Mouse (Mus musculus): Measurements from ENCODE around the gene Rfpl4. TPM values are rescaled to one million over a fixed set of nuclear protein-coding genes. Genes with fewer than 3 reads are reported as not detected.
A peak's percentile ranks its signal among the peaks of the same experiment; 100 is the strongest.

Rfpl4 gene
- total and polyA plus RNA-seq, 3 experiments: not detected

GRCm38 (mm10) chr7:5108272-5108671, 8.5 kb downstream of the Rfpl4 start:
- Histone ChIP-seq H3K27ac (ENCODE audit: control insufficient read depth, low read depth, low read length) (no peak overlapping the region), H3K36me3 (ENCODE audit: control insufficient read depth in 1 of 2, insufficient read depth in 2 of 2, low read length in 2 of 2) (no peaks in the 10 kb centered on the region), H3K9ac (ENCODE audit: control insufficient read depth, low read depth, low read length, poor library complexity, severe bottlenecking) (no peak overlapping the region), H3K4me3 (ENCODE audit: control insufficient read depth in 1 of 2, insufficient read depth in 1 of 2, low read depth in 2 of 2, low read length in 2 of 2) (no peak overlapping the region), H3K79me2 (ENCODE audit: control insufficient read depth, insufficient read depth, low read length, poor library complexity) (no peaks in the 10 kb centered on the region), H3K27me3 (ENCODE audit: control insufficient read depth in 1 of 2, insufficient read depth in 2 of 2, low read length in 2 of 2) (no peaks in the 10 kb centered on the region), H3K4me1 (ENCODE audit: control insufficient read depth in 1 of 2, insufficient read depth in 2 of 2, low read length in 2 of 2) (no peaks in the 10 kb centered on the region), H3K9me3 (replicated peaks; ENCODE audit: insufficient read depth, low read length) (no peaks in the 10 kb centered on the region)
- DNase-seq (ENCODE audit: low read depth, low spot score): no peak
- no peak for TF ChIP-seq HCFC1 (IDR thresholded peaks at IDR 0.05; ENCODE audit: low read depth, low read length)
- no peak for TF ChIP-seq MYC (IDR thresholded peaks at IDR 0.05; ENCODE audit: low read depth, low read length)
- TF ChIP-seq TBP (IDR thresholded peaks at IDR 0.05; ENCODE audit: low read depth, low read length): no peak
- TF ChIP-seq GATA1 (IDR thresholded peaks at IDR 0.05; ENCODE audit: low read depth, low read length): no peak
- TF ChIP-seq POLR2AphosphoS5 (IDR thresholded peaks at IDR 0.05; ENCODE audit: borderline replicate concordance, low read depth, low read length): no peak
- TF ChIP-seq CTCF (IDR thresholded peaks at IDR 0.05 in 2 of 3, conservative IDR thresholded peaks at IDR 0.05 in 1 of 3; ENCODE audit: control insufficient read depth in 1 of 3, insufficient read depth in 1 of 3, low read depth in 2 of 3, low read length in 3 of 3, poor library complexity in 1 of 3, severe bottlenecking in 1 of 3): no peak
- TF ChIP-seq TCF12 (IDR thresholded peaks at IDR 0.05; ENCODE audit: low read depth, low read length): no peak
- no peak for TF ChIP-seq KAT2A (conservative IDR thresholded peaks at IDR 0.05; ENCODE audit: low read depth, low read length)
- TF ChIP-seq UBTF (IDR thresholded peaks at IDR 0.05; ENCODE audit: borderline replicate concordance, insufficient read depth, low read depth, low read length): no peak
- TF ChIP-seq ZKSCAN1 (IDR thresholded peaks at IDR 0.05; ENCODE audit: low read depth, low read length): no peak

- Histone ChIP-seq H3K4me3 (ENCODE audit: control insufficient read depth in 1 of 2, insufficient read depth in 1 of 2, low read depth in 2 of 2, low read length in 2 of 2) (no peak overlapping the region), H3K27ac (ENCODE audit: control insufficient read depth, low read depth, low read length) (no peak overlapping the region), H3K4me1 (ENCODE audit: control insufficient read depth in 1 of 2, insufficient read depth in 2 of 2, low read length in 2 of 2) (peaks cover 0 to 5% of the 10 kb centered on the region in 2 experiments; a peak in 1 of 4 replicates), H3K9ac (ENCODE audit: control insufficient read depth, low read depth, low read length, poor library complexity, severe bottlenecking) (no peak overlapping the region), H3K9me3 (replicated peaks; ENCODE audit: insufficient read depth, low read length) (no peaks in the 10 kb centered on the region), H3K27me3 (ENCODE audit: control insufficient read depth in 1 of 2, insufficient read depth in 2 of 2, low read length in 2 of 2) (no peaks in the 10 kb centered on the region), H3K36me3 (ENCODE audit: control insufficient read depth in 1 of 2, insufficient read depth in 2 of 2, low read length in 2 of 2) (peaks cover 0 to 5% of the 10 kb centered on the region in 2 experiments; a peak in 1 of 4 replicates), H3K79me2 (ENCODE audit: control insufficient read depth, insufficient read depth, low read length, poor library complexity) (no peaks in the 10 kb centered on the region)
- no peak for DNase-seq (ENCODE audit: low read depth, low spot score)
- TF ChIP-seq MYB (IDR thresholded peaks at IDR 0.05; ENCODE audit: low read depth, low read length) (no peak), EP300 (IDR thresholded peaks at IDR 0.05; ENCODE audit: low read depth in 1 of 2, low read length in 2 of 2) (no peak)
Observed at GRCm38 (mm10) chr7:5102564-5102963, 14.2 kb downstream of the Rfpl4 start.

- peak; percentile 91 for DNase-seq (ENCODE audit: low read depth, low spot score)
- H3K9me3 ChIP-seq (replicated peaks; ENCODE audit: insufficient read depth, low read length): no peaks in the 10 kb centered on the region
- peaks cover 0 to 5% of the 10 kb centered on the region in 2 experiments; a peak in 1 of 4 replicates for H3K4me1 ChIP-seq (ENCODE audit: control insufficient read depth in 1 of 2, insufficient read depth in 2 of 2, low read length in 2 of 2)
- H3K9ac ChIP-seq (ENCODE audit: control insufficient read depth, low read depth, low read length, poor library complexity, severe bottlenecking): no peak overlapping the region
- peaks cover 0 to 5% of the 10 kb centered on the region in 2 experiments; a peak in 1 of 4 replicates for H3K36me3 ChIP-seq (ENCODE audit: control insufficient read depth in 1 of 2, insufficient read depth in 2 of 2, low read length in 2 of 2)
- H3K27ac ChIP-seq (ENCODE audit: control insufficient read depth, low read depth, low read length): no peak overlapping the region
- no peaks in the 10 kb centered on the region for H3K79me2 ChIP-seq (ENCODE audit: control insufficient read depth, insufficient read depth, low read length, poor library complexity)
- H3K4me3 ChIP-seq (ENCODE audit: control insufficient read depth in 1 of 2, insufficient read depth in 1 of 2, low read depth in 2 of 2, low read length in 2 of 2): no peak overlapping the region
- no peaks in the 10 kb centered on the region for H3K27me3 ChIP-seq (ENCODE audit: control insufficient read depth in 1 of 2, insufficient read depth in 2 of 2, low read length in 2 of 2)
- TF ChIP-seq CHD2 (IDR thresholded peaks at IDR 0.05; ENCODE audit: low read length) (no peak), GABPA (IDR thresholded peaks at IDR 0.05; ENCODE audit: low read depth, low read length) (no peak), TCF12 (IDR thresholded peaks at IDR 0.05; ENCODE audit: low read depth, low read length) (peak; percentile 74), MEF2A (IDR thresholded peaks at IDR 0.05; ENCODE audit: extremely low read depth, insufficient replicate concordance, low read depth, low read length, poor library complexity, severe bottlenecking) (no peak), ETS1 (IDR thresholded peaks at IDR 0.05; ENCODE audit: low read depth, low read length) (peak; percentile 80), POLR2A (IDR thresholded peaks at IDR 0.05; ENCODE audit: control insufficient read depth in 1 of 2, insufficient read depth in 1 of 2, low read depth in 1 of 2, low read length in 2 of 2, poor library complexity in 1 of 2) (no peak), ZNF384 (IDR thresholded peaks at IDR 0.05; ENCODE audit: low read depth, low read length) (no peak), MXI1 (IDR thresholded peaks at IDR 0.05; ENCODE audit: low read depth, low read length) (peak; percentile 34; the same call in 1 of the 2 replicates), POLR2AphosphoS5 (IDR thresholded peaks at IDR 0.05; ENCODE audit: borderline replicate concordance, low read depth, low read length) (no peak), BHLHE40 (IDR thresholded peaks at IDR 0.05; ENCODE audit: borderline replicate concordance, low read depth, low read length) (peak; percentile 67), MAFK (IDR thresholded peaks at IDR 0.05; ENCODE audit: borderline replicate concordance, low read depth, low read length) (no peak; the same call in 1 of the 2 replicates), MAX (IDR thresholded peaks at IDR 0.05; ENCODE audit: low read length) (0 out of 2 replicates have a peak, but pooled peaks have one; percentile 34), EP300 (IDR thresholded peaks at IDR 0.05; ENCODE audit: low read depth in 1 of 2, low read length in 2 of 2) (peak; percentile 78 to 84), KAT2A (conservative IDR thresholded peaks at IDR 0.05; ENCODE audit: low read depth, low read length) (no peak), ELF1 (IDR thresholded peaks at IDR 0.05; ENCODE audit: low read depth, low read length) (peak; percentile 66), MAZ (IDR thresholded peaks at IDR 0.05; ENCODE audit: low read depth, low read length) (peak; percentile 77)
Observed at GRCm38 (mm10) chr7:5101066-5101663, 15.6 kb downstream of the Rfpl4 start.
